Mouse (Mus musculus) gastrocnemius, postnatal 14 days (tissue): ENCODE data around the gene Zfp629. TPM values are rescaled to one million over a fixed set of nuclear protein-coding genes. Genes with fewer than 3 reads are reported as not detected.
"Not testable (repeated sequence)": the region's sequence is repeated elsewhere in the genome, so short reads cannot be mapped to it uniquely, and the experiment has no call there.

Source experiments
- DNase-seq: peaks from one replicate; pipeline ENCODE4 v3.0.0; 2021; ENCODE audit warnings: mixed read lengths
- intact Hi-C: fragments of 180-260 bp; cut with DNase I; formaldehyde crosslinking; loops from one replicate; pipeline ENCODE4 v1.15.1; 2025; ENCODE audit warnings: low total_unique reads
- long read RNA-seq, 2 experiments: library from polyadenylated mRNA; stranded (forward); transcript quantifications; one replicate each; pipeline ENCODE4 v2.0.0; 2021
- total RNA-seq, 2 experiments: library from RNA; stranded (reverse); gene quantifications; 2 replicates each; pipeline ENCODE4 v1.2.3; 2021

Gene Zfp629
- 1 to 10 TPM; 6.7 to 8.3 TPM for total RNA-seq
- long read RNA-seq, experiment 1, partial matches to known transcripts, result 0 of 2 reads
- long read RNA-seq, experiment 1, other reads (novel, unspliced or antisense), result 2 of 2 reads
- long read RNA-seq, experiment 2, result 0 reads

GRCm38 (mm10) chr7:127614891-127615843 lies at the start of gene Zfp629:
Gene Zfp629, minus strand, starts transcription at chr7:127615797.
- intact Hi-C loops, result no loop called here
- DNase-seq, result peak; percentile 72

- intact Hi-C loops, result no loop called here
These were observed 47.3 kb upstream of the Zfp629 start for GRCm38 (mm10) chr7:127662926-127663325.

GRCm38 (mm10) chr7:127661833-127662232 lies 46.2 kb upstream of the Zfp629 start:
- intact Hi-C loops, result no loop called here

More at GRCm38 (mm10) chr7:127662926-127663325, 47.3 kb upstream of the Zfp629 start:
- DNase-seq, result no peak

GRCm38 (mm10) chr7:127660882-127661281 lies 45.3 kb upstream of the Zfp629 start:
- no peak for DNase-seq

More at GRCm38 (mm10) chr7:127661833-127662232, 46.2 kb upstream of the Zfp629 start:
- no peak for DNase-seq

GRCm38 (mm10) chr7:127656946-127657345 lies 41.3 kb upstream of the Zfp629 start:
- DNase-seq, result peak; percentile 51
- intact Hi-C loops, result no loop called here

More at GRCm38 (mm10) chr7:127660882-127661281, 45.3 kb upstream of the Zfp629 start:
- intact Hi-C loops, result no loop called here

- intact Hi-C loops, result no loop called here
- DNase-seq, result no peak
These were observed 38.7 kb upstream of the Zfp629 start for GRCm38 (mm10) chr7:127654318-127654717.

GRCm38 (mm10) chr7:127652050-127652449 lies 36.5 kb upstream of the Zfp629 start:
- intact Hi-C loops, result no loop called here
- no peak for DNase-seq

GRCm38 (mm10) chr7:127651624-127652023 lies 36.0 kb upstream of the Zfp629 start:
- no peak for DNase-seq
- intact Hi-C loops, result no loop called here

- no peak for DNase-seq
- intact Hi-C loops, result no loop called here
These were observed 33.6 kb upstream of the Zfp629 start for GRCm38 (mm10) chr7:127649206-127649605.

- intact Hi-C loops, result no loop called here
These were observed 33.1 kb upstream of the Zfp629 start for GRCm38 (mm10) chr7:127648516-127649201.

GRCm38 (mm10) chr7:127647576-127647975 lies 32.0 kb upstream of the Zfp629 start:
- intact Hi-C loops, result not testable (repeated sequence)

More at GRCm38 (mm10) chr7:127648516-127649201, 33.1 kb upstream of the Zfp629 start:
- DNase-seq, result no peak

GRCm38 (mm10) chr7:127646363-127646762 lies 30.8 kb upstream of the Zfp629 start:
- intact Hi-C loops, result no loop called here
- DNase-seq, result no peak

More at GRCm38 (mm10) chr7:127647576-127647975, 32.0 kb upstream of the Zfp629 start:
- not testable (repeated sequence) for DNase-seq

- no peak for DNase-seq
- intact Hi-C loops, result loop anchor here (5.0 kb wide), 1 partner anchor 35 kb away; no protein-coding TSS in a partner anchor
These were observed 26.7 kb upstream of the Zfp629 start for GRCm38 (mm10) chr7:127642254-127642653.

- intact Hi-C loops, result loop anchor here (5.0 kb wide), 1 partner anchor 34 kb away; no protein-coding TSS in a partner anchor
- DNase-seq, result no peak
These were observed 25.7 kb upstream of the Zfp629 start for GRCm38 (mm10) chr7:127641260-127641659.

GRCm38 (mm10) chr7:127636963-127637362 lies 21.4 kb upstream of the Zfp629 start:
- intact Hi-C loops, result no loop called here
- DNase-seq, result peak; percentile 86

GRCm38 (mm10) chr7:127631416-127631815 lies 15.8 kb upstream of the Zfp629 start:
- intact Hi-C loops, result no loop called here
- no peak for DNase-seq

- no peak for DNase-seq
- intact Hi-C loops, result no loop called here
These were observed 13.0 kb upstream of the Zfp629 start for GRCm38 (mm10) chr7:127628646-127629045.

GRCm38 (mm10) chr7:127626471-127626870 lies 10.9 kb upstream of the Zfp629 start:
- DNase-seq, result no peak
- intact Hi-C loops, result no loop called here

- no peak for DNase-seq
- intact Hi-C loops, result no loop called here
These were observed 10.4 kb upstream of the Zfp629 start for GRCm38 (mm10) chr7:127626039-127626438.

GRCm38 (mm10) chr7:127618402-127618801 lies 2.8 kb upstream of the Zfp629 start:
- intact Hi-C loops, DNase-seq: not testable (repeated sequence)
